20 mouse cellular contexts compared by ENCODE assay signal in genomic region chr5:66219692-66220091, GRCm38 (mm10). TPM values are rescaled to one million over a fixed set of nuclear protein-coding genes. Genes with fewer than 3 reads are reported as not detected.
A peak's percentile ranks its signal among the peaks of the same experiment; 100 is the strongest.
DNase-seq lines count a peak whose midpoint lies in the region; ATAC-seq and TF ChIP-seq lines count a peak whose summit lies in the region.
"Had no signal": no experiment of that assay in that cellular context is flagged by ENCODE, and none has a peak within 500 bp of the region (broad histone marks: within the 10 kb centered on the region; RNA-seq: fewer than 3 reads in every experiment).

No protein-coding gene starts in this region.

- H3K9ac ChIP-seq in intestine, postnatal 0 days (ENCODE audit: low read depth, low read length), result no peak overlapping the region
- no peak overlapping the region for H3K9ac ChIP-seq in intestine, embryonic 16.5 days (ENCODE audit: low read depth, low read length)
- H3K9ac ChIP-seq in lung, postnatal 0 days (replicated peaks; ENCODE audit: low read depth), result no peak overlapping the region
- H3K9ac ChIP-seq: hindbrain, embryonic 12.5 days; limb, embryonic 13.5 days had no signal

- no peaks in the 10 kb centered on the region for H3K36me3 ChIP-seq in intestine, postnatal 0 days (ENCODE audit: control insufficient read depth, insufficient read depth)
- no peaks in the 10 kb centered on the region for H3K36me3 ChIP-seq in intestine, embryonic 16.5 days (ENCODE audit: control insufficient read depth, insufficient read depth, low read length)
- H3K36me3 ChIP-seq in lung, postnatal 0 days (ENCODE audit: insufficient read depth, low read length), result no peaks in the 10 kb centered on the region
- H3K36me3 ChIP-seq: hindbrain, embryonic 12.5 days; limb, embryonic 13.5 days had no signal

- H3K27me3 ChIP-seq in intestine, postnatal 0 days (replicated peaks; ENCODE audit: control insufficient read depth, insufficient read depth, low read length), result no peaks in the 10 kb centered on the region
- no peaks in the 10 kb centered on the region for H3K27me3 ChIP-seq in intestine, embryonic 16.5 days (replicated peaks; ENCODE audit: control insufficient read depth, insufficient read depth, low read length)
- no peaks in the 10 kb centered on the region for H3K27me3 ChIP-seq in lung, postnatal 0 days (replicated peaks; ENCODE audit: insufficient read depth, low read length)
- H3K27me3 ChIP-seq: hindbrain, embryonic 12.5 days; limb, embryonic 13.5 days had no signal

- H3K9me3 ChIP-seq in intestine, postnatal 0 days (ENCODE audit: control insufficient read depth), result no peaks in the 10 kb centered on the region
- H3K9me3 ChIP-seq in intestine, embryonic 16.5 days (ENCODE audit: control insufficient read depth, low read length), result no peaks in the 10 kb centered on the region
- H3K9me3 ChIP-seq in lung, postnatal 0 days (ENCODE audit: low read length), result no peaks in the 10 kb centered on the region
- H3K9me3 ChIP-seq: hindbrain, embryonic 12.5 days; limb, embryonic 13.5 days had no signal

- ATAC-seq in intestine, postnatal 0 days, result no peak
- ATAC-seq in intestine, embryonic 16.5 days, result no peak
- ATAC-seq in lung, postnatal 0 days, result no peak
- ATAC-seq: CD4-positive, CD25-positive, alpha-beta regulatory T cell, adult 4 months had no signal

- 0 out of 2 replicates have a peak overlapping the region, but pooled peaks have one; percentile 41 for H3K27ac ChIP-seq in intestine, postnatal 0 days (ENCODE audit: low read depth, low read length)
- no peak overlapping the region for H3K27ac ChIP-seq in intestine, embryonic 16.5 days (ENCODE audit: low read length)
- H3K27ac ChIP-seq in lung, postnatal 0 days (ENCODE audit: low read length), result no peak overlapping the region
- H3K27ac ChIP-seq: heart, adult 2 months; hindbrain, embryonic 12.5 days; layer of hippocampus, adult 2 months; limb, embryonic 13.5 days had no signal

- DNase-seq in lung, postnatal 0 days (ENCODE audit: low spot score), result peak; percentile 60
- no peak for DNase-seq in lung, adult 18-20 months
- peak; percentile 94 for DNase-seq in gonadal fat pad, adult 2 months (ENCODE audit: low read depth)
- no peak for DNase-seq in cerebellum, adult 9-10 months
- no peak for DNase-seq in heart, postnatal 4 days
- DNase-seq: adrenal gland, postnatal 10 days; cerebellum, adult 8-10 months; heart, adult 2 months; kidney, adult 11 months; retina, postnatal 1 day; thymus, postnatal 4 days had no signal

- no peak for TF ChIP-seq CTCF in intestine, postnatal 0 days (IDR thresholded peaks at IDR 0.05; ENCODE audit: low read depth)
- TF ChIP-seq CTCF in lung, postnatal 0 days (IDR thresholded peaks at IDR 0.05), result no peak

- 44% methylated on average over 6 of the region's 6 CpGs for WGBS in intestine, postnatal 0 days
- 50% methylated on average over 6 of the region's 6 CpGs for WGBS in intestine, embryonic 16.5 days
- 33% methylated on average over 6 of the region's 6 CpGs for WGBS in lung, postnatal 0 days

- no peaks in the 10 kb centered on the region for H3K4me1 ChIP-seq in intestine, postnatal 0 days (replicated peaks; ENCODE audit: control insufficient read depth, insufficient read depth, low read length)
- peaks cover 18% of the 10 kb centered on the region for H3K4me1 ChIP-seq in intestine, embryonic 16.5 days (ENCODE audit: control insufficient read depth, insufficient read depth, low read length)
- H3K4me1 ChIP-seq in lung, postnatal 0 days (ENCODE audit: insufficient read depth, low read depth, low read length), result no peaks in the 10 kb centered on the region; the same call in 1 of the 2 replicates

- TF ChIP-seq EP300 in lung, postnatal 0 days (IDR thresholded peaks at IDR 0.05), result no peak

- H3K4me2 ChIP-seq in intestine, postnatal 0 days (replicated peaks; ENCODE audit: low read depth), result no peak overlapping the region
- no peak overlapping the region; the same call in 1 of the 2 replicates for H3K4me2 ChIP-seq in intestine, embryonic 16.5 days (ENCODE audit: low read depth, low read length)
- H3K4me2 ChIP-seq in lung, postnatal 0 days (replicated peaks; ENCODE audit: low read depth, low read length), result no peak overlapping the region
- H3K4me2 ChIP-seq: hindbrain, embryonic 12.5 days had no signal

- H3K4me3 ChIP-seq in intestine, postnatal 0 days (ENCODE audit: low read depth, low read length), result no peak overlapping the region
- H3K4me3 ChIP-seq in intestine, embryonic 16.5 days (ENCODE audit: low read length), result no peak overlapping the region
- no peak overlapping the region for H3K4me3 ChIP-seq in lung, postnatal 0 days (ENCODE audit: low read depth, low read length)
- H3K4me3 ChIP-seq: heart, adult 2 months; hindbrain, embryonic 12.5 days; layer of hippocampus, adult 2 months; limb, embryonic 13.5 days had no signal

RNA-seq across cellular contexts. Expression of gene Nsun7, which starts 40.0 kb away (rescaled TPM):
- 0.05 and 0.09 TPM in 2 replicates for polyA plus RNA-seq in intestine, postnatal 0 days (2015; fragmentation: Nextera tagmentation; extraction: Ambion mirVana)
- 0.13 and 0.17 TPM in 2 replicates for polyA plus RNA-seq in intestine, embryonic 16.5 days (2015; fragmentation: Nextera tagmentation; extraction: Ambion mirVana)
- polyA plus RNA-seq in lung, postnatal 0 days (2015; fragmentation: Nextera tagmentation; extraction: Ambion mirVana), result 0.93 and 1.1 TPM in 2 replicates
- polyA plus RNA-seq in gonadal fat pad, adult 2 months (2012; rRNA removed), result 0.34 and 0.49 TPM in 2 replicates
- under 1 TPM; 0.19 to 0.25 TPM for total RNA-seq in heart, postnatal 4 days (2021)
- total RNA-seq: heart, adult 2 months; megakaryocyte-erythroid progenitor cell, adult 5-6 weeks; MEL had no signal
- polyA plus RNA-seq: small intestine, adult 2 months had no signal

RNA-seq across cellular contexts. Expression of gene Rbm47, which starts 46.8 kb away (rescaled TPM):
- polyA plus RNA-seq in intestine, postnatal 0 days (2015; fragmentation: Nextera tagmentation; extraction: Ambion mirVana), result 146 and 175 TPM in 2 replicates
- 149 and 169 TPM in 2 replicates for polyA plus RNA-seq in intestine, embryonic 16.5 days (2015; fragmentation: Nextera tagmentation; extraction: Ambion mirVana)
- polyA plus RNA-seq in lung, postnatal 0 days (2015; fragmentation: Nextera tagmentation; extraction: Ambion mirVana), result 41.5 and 50.2 TPM in 2 replicates
- polyA plus RNA-seq in gonadal fat pad, adult 2 months (2012; rRNA removed), result 54.2 and 108 TPM in 2 replicates
- 1 to 10 TPM; 1.8 to 2.9 TPM for total RNA-seq in heart, postnatal 4 days (2021)
- total RNA-seq: MEL had no signal

Comparison
In these comparisons a context has a peak if more than half of its experiments do, and no peak if none do; other contexts are left out.
1. DNase-seq: peak in lung, postnatal 0 days (single experiment) and gonadal fat pad, adult 2 months (single experiment); none in lung, adult 18-20 months (0 of 2), cerebellum, adult 9-10 months (single experiment) and heart, postnatal 4 days (single experiment).